In the genomic region with DNA sequence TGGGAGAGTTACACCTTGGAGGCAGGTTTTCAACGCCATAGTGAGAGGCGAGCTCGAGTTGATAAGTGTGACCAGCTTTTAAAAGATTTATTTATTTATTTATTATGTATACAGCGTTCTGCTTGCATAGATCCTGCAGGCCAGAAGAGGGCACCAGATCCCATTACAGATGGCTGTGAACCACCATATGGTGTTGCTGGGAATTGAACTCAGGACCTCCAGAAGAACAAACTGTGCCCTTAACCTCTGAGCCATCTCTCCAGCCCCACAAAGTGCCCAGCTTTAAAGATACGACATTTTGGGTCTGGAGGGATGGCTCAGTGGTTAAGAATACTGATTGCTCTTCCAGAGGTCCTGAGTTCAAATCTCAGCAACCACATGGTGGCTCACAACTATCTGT, we compare ENCODE assay signal across 10 mouse cellular contexts. TPM values are rescaled to one million over a fixed set of nuclear protein-coding genes. Genes with fewer than 3 reads are reported as not detected.
A peak's percentile ranks its signal among the peaks of the same experiment; 100 is the strongest.
DNase-seq lines count a peak whose midpoint lies in the region; ATAC-seq and TF ChIP-seq lines count a peak whose summit lies in the region.
"Had no signal": no experiment of that assay in that cellular context is flagged by ENCODE, and none has a peak within 500 bp of the region (broad histone marks: within the 10 kb centered on the region; RNA-seq: fewer than 3 reads in every experiment).

No protein-coding gene starts in this region.

- no peaks in the 10 kb centered on the region for H3K36me3 ChIP-seq in liver, adult 2 months (ENCODE audit: control insufficient read depth, insufficient read depth, low read length)
- no peaks in the 10 kb centered on the region for H3K36me3 ChIP-seq in midbrain, embryonic 15.5 days (replicated peaks)
- H3K36me3 ChIP-seq: forebrain, embryonic 15.5 days had no signal

- no peak for ATAC-seq in midbrain, embryonic 15.5 days (replicated peaks)
- ATAC-seq: forebrain, embryonic 15.5 days had no signal

- no peak overlapping the region for H3K4me3 ChIP-seq in cerebellum, adult 2 months (replicated peaks; ENCODE audit: insufficient read depth, low read depth, low read length)
- H3K4me3 ChIP-seq in liver, adult 2 months (ENCODE audit: insufficient read depth, low read depth, low read length), result no peak overlapping the region
- H3K4me3 ChIP-seq in midbrain, embryonic 15.5 days, result peak overlapping the region; percentile 70; the same call in 1 of the 2 replicates

- H3K27me3 ChIP-seq in cerebellum, adult 2 months (ENCODE audit: control insufficient read depth, insufficient read depth, low read length), result no peaks in the 10 kb centered on the region
- no peaks in the 10 kb centered on the region for H3K27me3 ChIP-seq in liver, adult 2 months (ENCODE audit: control insufficient read depth, insufficient read depth, low read length)
- H3K27me3 ChIP-seq in midbrain, embryonic 15.5 days (replicated peaks), result 0 out of 2 replicates have a peak, but pooled peaks cover 4% of the 10 kb centered on the region
- H3K27me3 ChIP-seq: forebrain, embryonic 15.5 days had no signal

- 39% methylated on average over 5 of the region's 5 CpGs for WGBS in cerebellum, adult 2 months
- 58% methylated on average over 5 of the region's 5 CpGs for WGBS in liver, adult 2 months
- 33% methylated on average over 5 of the region's 5 CpGs for WGBS in midbrain, embryonic 15.5 days

- TF ChIP-seq CTCF in cerebellum, adult 2 months (IDR thresholded peaks at IDR 0.05; ENCODE audit: borderline replicate concordance, insufficient read depth, low read depth, low read length), result peak; percentile 24; the same call in 1 of the 2 replicates
- TF ChIP-seq CTCF in liver, adult 2 months (IDR thresholded peaks at IDR 0.05; ENCODE audit: low read depth, low read length), result peak; percentile 36

- H3K4me2 ChIP-seq in midbrain, embryonic 15.5 days, result peak overlapping the region; percentile 80

- DNase-seq in cerebellum, adult 2 months, result peak; percentile 12 to 34
- DNase-seq in cerebellum, postnatal 36 days, result no peak
- no peak for DNase-seq in liver, adult 2 months (ENCODE audit: extremely low read depth, low read depth, low spot score)
- DNase-seq in liver, result no peak
- DNase-seq in NIH3T3 (ENCODE audit: low read depth), result peak; percentile 41
- no peak for DNase-seq in right cerebral cortex, postnatal 25 days
- no peak for DNase-seq in kidney, adult 8-10 months

- TF ChIP-seq POLR2A in cerebellum, adult 2 months (IDR thresholded peaks at IDR 0.05; ENCODE audit: borderline replicate concordance, insufficient read depth, low read length), result no peak
- TF ChIP-seq POLR2A in liver, adult 2 months (IDR thresholded peaks at IDR 0.05; ENCODE audit: extremely low read depth, insufficient read depth, low read length), result no peak

- H3K9me3 ChIP-seq in midbrain, embryonic 15.5 days, result no peaks in the 10 kb centered on the region
- H3K9me3 ChIP-seq: forebrain, embryonic 15.5 days; limb, embryonic 13.5 days had no signal

- H3K27ac ChIP-seq in cerebellum, adult 2 months (ENCODE audit: insufficient read depth, low read length), result no peak overlapping the region
- H3K27ac ChIP-seq in liver, adult 2 months (replicated peaks; ENCODE audit: insufficient read depth, low read depth, low read length), result no peak overlapping the region
- H3K27ac ChIP-seq in midbrain, embryonic 15.5 days, result no peak overlapping the region
- H3K27ac ChIP-seq: forebrain, embryonic 15.5 days; limb, embryonic 13.5 days had no signal

- no peak overlapping the region for H3K9ac ChIP-seq in liver, adult 2 months (ENCODE audit: low read depth, low read length)
- H3K9ac ChIP-seq in midbrain, embryonic 15.5 days, result 0 out of 2 replicates have a peak overlapping the region, but pooled peaks have one; percentile 72

- peaks cover 19% of the 10 kb centered on the region for H3K79me2 ChIP-seq in liver, adult 2 months (ENCODE audit: control insufficient read depth, insufficient read depth, low read length)

- peaks cover 19% of the 10 kb centered on the region for H3K4me1 ChIP-seq in cerebellum, adult 2 months (ENCODE audit: control insufficient read depth, insufficient read depth, low read length)
- peaks cover 21% of the 10 kb centered on the region for H3K4me1 ChIP-seq in liver, adult 2 months (ENCODE audit: control insufficient read depth, insufficient read depth, low read length)
- peaks cover 47% of the 10 kb centered on the region for H3K4me1 ChIP-seq in midbrain, embryonic 15.5 days

RNA-seq across cellular contexts. Expression of a gene that starts 1.6 kb away (rescaled TPM):
- 20.1 and 24.3 TPM in 2 replicates for polyA plus RNA-seq in cerebellum, adult 2 months (2012; rRNA removed)
- 12.0 and 16.0 TPM in 2 replicates for total RNA-seq in liver, adult 2 months (2014; rRNA removed)
- polyA plus RNA-seq in liver, adult 2 months (2012; rRNA removed), result 11.8 and 16.6 TPM in 2 replicates
- 22.1 and 23.9 TPM in 2 replicates for polyA plus RNA-seq in midbrain, embryonic 15.5 days (2015; fragmentation: Nextera tagmentation; extraction: Ambion mirVana)

RNA-seq across cellular contexts. Expression of a gene that starts 9.3 kb away (rescaled TPM):
- 0.10 and 0.27 TPM in 2 replicates for polyA plus RNA-seq in cerebellum, adult 2 months (2012; rRNA removed)
- total RNA-seq in liver, adult 2 months (2014; rRNA removed), result not detected in 2 replicates
- polyA plus RNA-seq in liver, adult 2 months (2012; rRNA removed), result not detected in 2 replicates
- polyA plus RNA-seq in midbrain, embryonic 15.5 days (2015; fragmentation: Nextera tagmentation; extraction: Ambion mirVana), result 1.5 and 1.6 TPM in 2 replicates

RNA-seq across cellular contexts. Expression of a gene that starts 10.0 kb away (rescaled TPM):
- polyA plus RNA-seq in cerebellum, adult 2 months (2012; rRNA removed), result 15.1 and 16.5 TPM in 2 replicates
- total RNA-seq in liver, adult 2 months (2014; rRNA removed), result 6.1 and 7.7 TPM in 2 replicates
- polyA plus RNA-seq in liver, adult 2 months (2012; rRNA removed), result 9.8 and 12.3 TPM in 2 replicates
- polyA plus RNA-seq in midbrain, embryonic 15.5 days (2015; fragmentation: Nextera tagmentation; extraction: Ambion mirVana), result 25.4 and 27.4 TPM in 2 replicates

RNA-seq across cellular contexts. Expression of a gene that starts 20.5 kb away (rescaled TPM):
- 14.5 and 14.7 TPM in 2 replicates for polyA plus RNA-seq in cerebellum, adult 2 months (2012; rRNA removed)
- 25.8 and 30.8 TPM in 2 replicates for total RNA-seq in liver, adult 2 months (2014; rRNA removed)
- polyA plus RNA-seq in liver, adult 2 months (2012; rRNA removed), result 21.8 and 23.9 TPM in 2 replicates
- polyA plus RNA-seq in midbrain, embryonic 15.5 days (2015; fragmentation: Nextera tagmentation; extraction: Ambion mirVana), result 3.6 and 4.0 TPM in 2 replicates

RNA-seq across cellular contexts. Expression of a gene that starts 33.0 kb away (rescaled TPM):
- polyA plus RNA-seq in cerebellum, adult 2 months (2012; rRNA removed), result 7.3 and 8.3 TPM in 2 replicates
- total RNA-seq in liver, adult 2 months (2014; rRNA removed), result 1.3 and 1.4 TPM in 2 replicates
- 1.9 and 2.7 TPM in 2 replicates for polyA plus RNA-seq in liver, adult 2 months (2012; rRNA removed)
- 22.5 and 22.7 TPM in 2 replicates for polyA plus RNA-seq in midbrain, embryonic 15.5 days (2015; fragmentation: Nextera tagmentation; extraction: Ambion mirVana)

Comparison
In these comparisons a context has a peak if more than half of its experiments do, and no peak if none do; other contexts are left out.
1. DNase-seq: peak in cerebellum, adult 2 months (2 of 2) and NIH3T3 (single experiment); none in cerebellum, postnatal 36 days (0 of 2), liver, adult 2 months (single experiment), liver (single experiment), right cerebral cortex, postnatal 25 days (single experiment) and kidney, adult 8-10 months (0 of 2).